Mouse (Mus musculus): Measurements from ENCODE around the gene Elmod2. TPM values are rescaled to one million over a fixed set of nuclear protein-coding genes. Genes with fewer than 3 reads are reported as not detected.

The Elmod2 gene
- polyA plus RNA-seq, 1 experiment, result 1.3 TPM

- TF ChIP-seq CTCF (IDR thresholded peaks at IDR 0.05; ENCODE audit: extremely low read depth, insufficient read depth, insufficient read length, insufficient replicate concordance), result no peak
- no peak for TF ChIP-seq POLR2A (IDR thresholded peaks at IDR 0.05; ENCODE audit: low read depth, low read length)
- H3K27me3 ChIP-seq (ENCODE audit: control insufficient read depth, insufficient read depth, low read length), result no peaks in the 10 kb centered on the region
- DNase-seq (ENCODE audit: low read depth in 1 of 2, low spot score in 2 of 2), result no peak
- H3K4me1 ChIP-seq (ENCODE audit: control insufficient read depth, insufficient read depth, insufficient read length), result no peaks in the 10 kb centered on the region
- H3K27ac ChIP-seq (ENCODE audit: insufficient read depth, low read length), result no peak overlapping the region
- H3K36me3 ChIP-seq (ENCODE audit: control insufficient read depth, insufficient read depth, low read length), result no peaks in the 10 kb centered on the region
- no peak overlapping the region for H3K4me3 ChIP-seq (ENCODE audit: extremely low read depth, insufficient read depth, insufficient read length)
These were observed 10.4 kb upstream of the Elmod2 start for GRCm38 (mm10) chr8:83342693-83343092.

GRCm38 (mm10) chr8:83342076-83342475 is 9.8 kb upstream of the Elmod2 start:
- Histone ChIP-seq H3K27ac (ENCODE audit: insufficient read depth, low read length) (no peak overlapping the region), H3K4me1 (ENCODE audit: control insufficient read depth, insufficient read depth, insufficient read length) (no peaks in the 10 kb centered on the region), H3K4me3 (ENCODE audit: extremely low read depth, insufficient read depth, insufficient read length) (no peak overlapping the region), H3K36me3 (ENCODE audit: control insufficient read depth, insufficient read depth, low read length) (no peaks in the 10 kb centered on the region), H3K27me3 (ENCODE audit: control insufficient read depth, insufficient read depth, low read length) (no peaks in the 10 kb centered on the region)
- WGBS, result 85% methylated on average over 3 of the region's 3 CpGs
- no peak for DNase-seq (ENCODE audit: low read depth in 1 of 2, low spot score in 2 of 2)
- TF ChIP-seq CTCF (IDR thresholded peaks at IDR 0.05; ENCODE audit: extremely low read depth, insufficient read depth, insufficient read length, insufficient replicate concordance) (no peak), POLR2A (IDR thresholded peaks at IDR 0.05; ENCODE audit: low read depth, low read length) (no peak)

- Histone ChIP-seq H3K36me3 (ENCODE audit: control insufficient read depth, insufficient read depth, low read length) (0 out of 2 replicates have a peak, but pooled peaks cover 2% of the 10 kb centered on the region), H3K4me1 (ENCODE audit: control insufficient read depth, insufficient read depth, insufficient read length) (no peaks in the 10 kb centered on the region; the same call in 1 of the 2 replicates), H3K27me3 (ENCODE audit: control insufficient read depth, insufficient read depth, low read length) (no peaks in the 10 kb centered on the region), H3K27ac (ENCODE audit: insufficient read depth, low read length) (no peak overlapping the region), H3K4me3 (ENCODE audit: extremely low read depth, insufficient read depth, insufficient read length) (peak overlapping the region; percentile 52; the same call in 1 of the 2 replicates)
- TF ChIP-seq POLR2A (IDR thresholded peaks at IDR 0.05; ENCODE audit: low read depth, low read length) (no peak), CTCF (IDR thresholded peaks at IDR 0.05; ENCODE audit: extremely low read depth, insufficient read depth, insufficient read length, insufficient replicate concordance) (no peak)
- no peak for DNase-seq (ENCODE audit: low read depth in 1 of 2, low spot score in 2 of 2)
- 30% methylated on average over 7 of the region's 7 CpGs for WGBS
These were observed 578 bp upstream of the Elmod2 start for GRCm38 (mm10) chr8:83332864-83333263.

GRCm38 (mm10) chr8:83331567-83331898 is 753 bp downstream of the Elmod2 start:
- no peak overlapping the region for H3K27ac ChIP-seq (ENCODE audit: insufficient read depth, low read length)
- no peak for DNase-seq (ENCODE audit: low read depth in 1 of 2, low spot score in 2 of 2)
- 10% methylated on average over 7 of the region's 7 CpGs for WGBS
- H3K27me3 ChIP-seq (ENCODE audit: control insufficient read depth, insufficient read depth, low read length), result no peaks in the 10 kb centered on the region
- TF ChIP-seq CTCF (IDR thresholded peaks at IDR 0.05; ENCODE audit: extremely low read depth, insufficient read depth, insufficient read length, insufficient replicate concordance), result no peak
- TF ChIP-seq POLR2A (IDR thresholded peaks at IDR 0.05; ENCODE audit: low read depth, low read length), result no peak
- no peaks in the 10 kb centered on the region; the same call in 1 of the 2 replicates for H3K4me1 ChIP-seq (ENCODE audit: control insufficient read depth, insufficient read depth, insufficient read length)
- peak overlapping the region; percentile 61 for H3K4me3 ChIP-seq (ENCODE audit: extremely low read depth, insufficient read depth, insufficient read length)
- peaks cover 4% of the 10 kb centered on the region for H3K36me3 ChIP-seq (ENCODE audit: control insufficient read depth, insufficient read depth, low read length)

GRCm38 (mm10) chr8:83327889-83328288 is 4.4 kb downstream of the Elmod2 start:
- Histone ChIP-seq H3K4me3 (ENCODE audit: extremely low read depth, insufficient read depth, insufficient read length) (no peak overlapping the region), H3K27me3 (ENCODE audit: control insufficient read depth, insufficient read depth, low read length) (no peaks in the 10 kb centered on the region), H3K4me1 (ENCODE audit: control insufficient read depth, insufficient read depth, insufficient read length) (no peaks in the 10 kb centered on the region; the same call in 1 of the 2 replicates), H3K36me3 (ENCODE audit: control insufficient read depth, insufficient read depth, low read length) (peaks cover 7% of the 10 kb centered on the region), H3K27ac (ENCODE audit: insufficient read depth, low read length) (no peak overlapping the region)
- TF ChIP-seq POLR2A (IDR thresholded peaks at IDR 0.05; ENCODE audit: low read depth, low read length), result no peak
- TF ChIP-seq CTCF (IDR thresholded peaks at IDR 0.05; ENCODE audit: extremely low read depth, insufficient read depth, insufficient read length, insufficient replicate concordance), result no peak
- 90% methylated on average over 5 of the region's 5 CpGs for WGBS
- DNase-seq (ENCODE audit: low read depth in 1 of 2, low spot score in 2 of 2), result no peak

- Histone ChIP-seq H3K27ac (ENCODE audit: insufficient read depth, low read length) (no peak overlapping the region), H3K4me1 (ENCODE audit: control insufficient read depth, insufficient read depth, insufficient read length) (no peaks in the 10 kb centered on the region), H3K27me3 (ENCODE audit: control insufficient read depth, insufficient read depth, low read length) (no peaks in the 10 kb centered on the region), H3K36me3 (ENCODE audit: control insufficient read depth, insufficient read depth, low read length) (peaks cover 20% of the 10 kb centered on the region), H3K4me3 (ENCODE audit: extremely low read depth, insufficient read depth, insufficient read length) (no peak overlapping the region)
- no peak for DNase-seq (ENCODE audit: low read depth in 1 of 2, low spot score in 2 of 2)
- TF ChIP-seq POLR2A (IDR thresholded peaks at IDR 0.05; ENCODE audit: low read depth, low read length), result no peak
- TF ChIP-seq CTCF (IDR thresholded peaks at IDR 0.05; ENCODE audit: extremely low read depth, insufficient read depth, insufficient read length, insufficient replicate concordance), result no peak
- WGBS, result 83% methylated on average over 2 of the region's 2 CpGs
These were observed 9.2 kb downstream of the Elmod2 start for GRCm38 (mm10) chr8:83323056-83323455.

- no peak overlapping the region for H3K4me3 ChIP-seq (ENCODE audit: extremely low read depth, insufficient read depth, insufficient read length)
- no peaks in the 10 kb centered on the region for H3K4me1 ChIP-seq (ENCODE audit: control insufficient read depth, insufficient read depth, insufficient read length)
- WGBS, result 92% methylated on average over 6 of the region's 6 CpGs
- H3K27ac ChIP-seq (ENCODE audit: insufficient read depth, low read length), result no peak overlapping the region
- TF ChIP-seq POLR2A (IDR thresholded peaks at IDR 0.05; ENCODE audit: low read depth, low read length), result no peak
- TF ChIP-seq CTCF (IDR thresholded peaks at IDR 0.05; ENCODE audit: extremely low read depth, insufficient read depth, insufficient read length, insufficient replicate concordance), result no peak
- H3K36me3 ChIP-seq (ENCODE audit: control insufficient read depth, insufficient read depth, low read length), result peaks cover 23% of the 10 kb centered on the region
- H3K27me3 ChIP-seq (ENCODE audit: control insufficient read depth, insufficient read depth, low read length), result no peaks in the 10 kb centered on the region
- DNase-seq (ENCODE audit: low read depth in 1 of 2, low spot score in 2 of 2), result no peak
These were observed 9.9 kb downstream of the Elmod2 start for GRCm38 (mm10) chr8:83322374-83322773.

Measured in spleen, adult 2 months (tissue).